Mouse (Mus musculus): ENCODE data around the gene She. TPM values are rescaled to one million over a fixed set of nuclear protein-coding genes. Genes with fewer than 3 reads are reported as not detected.

Gene She
- polyA plus RNA-seq, 1 experiment from 2014 or later: 0.91 TPM

DNA sequence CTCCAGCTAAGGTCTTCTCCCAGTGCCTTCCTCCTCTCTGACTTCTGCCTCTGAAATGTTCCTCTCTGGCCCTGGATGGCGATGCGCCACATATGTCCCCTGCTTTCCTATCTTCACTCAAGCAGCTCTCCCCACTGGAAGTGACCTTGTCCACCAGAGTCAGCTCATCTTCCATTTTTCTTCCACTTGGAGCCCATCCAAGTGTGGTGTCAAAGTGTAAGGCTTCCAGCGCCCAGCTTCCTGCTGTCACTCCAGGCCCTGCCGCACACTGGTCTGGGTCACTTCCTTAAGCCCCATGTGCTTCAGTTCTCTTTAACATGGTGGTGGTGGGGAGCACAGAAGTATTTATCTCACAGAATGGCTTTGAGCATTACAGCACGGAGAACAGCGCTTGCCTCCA is 16.4 kb downstream of the She start:
- no peaks in the 10 kb centered on the region for H3K36me3 ChIP-seq (ENCODE audit: control insufficient read depth, insufficient read depth, low read length)
- 84% methylated on average over 6 of the region's 6 CpGs for WGBS
- H3K27ac ChIP-seq (ENCODE audit: low read depth, low read length): no peak overlapping the region
- no peak overlapping the region for H3K4me2 ChIP-seq (ENCODE audit: low read depth, low read length)
- ATAC-seq (ENCODE audit: low read depth): no peak
- no peaks in the 10 kb centered on the region for H3K9me3 ChIP-seq (ENCODE audit: control insufficient read depth, low read length)
- H3K27me3 ChIP-seq (ENCODE audit: control insufficient read depth, insufficient read depth, low read length): no peaks in the 10 kb centered on the region
- no peaks in the 10 kb centered on the region for H3K4me1 ChIP-seq (ENCODE audit: control insufficient read depth, insufficient read depth, low read length)
- no peak overlapping the region for H3K4me3 ChIP-seq (ENCODE audit: low read depth, low read length)
- no peak overlapping the region for H3K9ac ChIP-seq (replicated peaks; ENCODE audit: low read depth, low read length)

DNA sequence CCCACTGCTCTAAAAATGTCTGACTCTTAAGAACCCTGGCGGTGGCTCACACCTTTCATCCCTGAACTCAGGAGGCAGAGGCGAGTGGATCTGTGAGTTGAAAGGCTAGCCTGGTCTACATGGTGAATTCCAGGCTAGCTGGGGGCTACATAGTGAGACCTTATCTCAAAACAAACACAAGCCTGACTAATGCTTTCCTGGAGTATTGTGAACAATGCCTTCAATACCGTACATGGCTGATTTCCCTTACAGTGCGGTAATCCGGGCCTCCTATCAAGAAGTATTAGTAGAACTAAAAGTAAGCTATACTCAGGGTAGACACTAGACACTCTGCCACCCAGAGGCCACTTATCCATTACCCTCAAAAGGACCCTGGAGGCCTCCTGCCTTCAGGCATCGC is 16.9 kb downstream of the She start:
- Histone ChIP-seq H3K4me3 (ENCODE audit: low read depth, low read length) (no peak overlapping the region), H3K27me3 (ENCODE audit: control insufficient read depth, insufficient read depth, low read length) (no peaks in the 10 kb centered on the region), H3K4me2 (ENCODE audit: low read depth, low read length) (no peak overlapping the region), H3K27ac (ENCODE audit: low read depth, low read length) (no peak overlapping the region), H3K9me3 (ENCODE audit: control insufficient read depth, low read length) (no peaks in the 10 kb centered on the region), H3K4me1 (ENCODE audit: control insufficient read depth, insufficient read depth, low read length) (no peaks in the 10 kb centered on the region), H3K9ac (replicated peaks; ENCODE audit: low read depth, low read length) (no peak overlapping the region), H3K36me3 (ENCODE audit: control insufficient read depth, insufficient read depth, low read length) (no peaks in the 10 kb centered on the region)
- ATAC-seq (ENCODE audit: low read depth): no peak
- WGBS: 93% methylated on average over 6 of the region's 6 CpGs

DNA sequence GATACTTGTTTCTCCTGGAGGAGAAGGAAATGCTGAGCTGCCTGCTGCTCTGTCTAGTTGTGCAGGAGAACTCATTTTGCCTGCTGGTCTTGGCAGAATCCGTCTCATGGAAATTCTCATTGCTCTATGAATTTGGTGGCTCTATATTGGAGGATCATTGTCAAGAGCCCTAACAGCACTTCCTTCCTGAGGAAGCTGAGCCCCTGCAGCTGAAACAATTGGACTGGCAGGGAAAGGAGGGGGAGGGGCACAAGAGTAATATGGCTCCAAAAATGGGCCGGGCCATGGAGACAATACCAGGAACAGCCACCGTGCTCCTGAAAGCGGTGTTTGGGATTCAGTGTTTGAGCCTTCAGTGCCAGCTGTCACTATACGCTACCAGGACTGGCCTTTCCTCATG is 22.6 kb downstream of the She start:
- no peak overlapping the region for H3K4me3 ChIP-seq (ENCODE audit: low read depth, low read length)
- H3K27ac ChIP-seq (ENCODE audit: low read depth, low read length): no peak overlapping the region
- no peaks in the 10 kb centered on the region for H3K9me3 ChIP-seq (ENCODE audit: control insufficient read depth, low read length)
- no peak overlapping the region for H3K9ac ChIP-seq (replicated peaks; ENCODE audit: low read depth, low read length)
- no peaks in the 10 kb centered on the region for H3K36me3 ChIP-seq (ENCODE audit: control insufficient read depth, insufficient read depth, low read length)
- no peak overlapping the region for H3K4me2 ChIP-seq (ENCODE audit: low read depth, low read length)
- ATAC-seq (ENCODE audit: low read depth): no peak
- H3K4me1 ChIP-seq (ENCODE audit: control insufficient read depth, insufficient read depth, low read length): no peaks in the 10 kb centered on the region
- H3K27me3 ChIP-seq (ENCODE audit: control insufficient read depth, insufficient read depth, low read length): no peaks in the 10 kb centered on the region
- 71% methylated on average over 5 of the region's 5 CpGs for WGBS

- H3K9ac ChIP-seq (replicated peaks; ENCODE audit: low read depth, low read length): no peak overlapping the region
- H3K27me3 ChIP-seq (ENCODE audit: control insufficient read depth, insufficient read depth, low read length): no peaks in the 10 kb centered on the region
- 87% methylated on average over 3 of the region's 3 CpGs for WGBS
- no peak overlapping the region for H3K4me2 ChIP-seq (ENCODE audit: low read depth, low read length)
- ATAC-seq (ENCODE audit: low read depth): no peak
- H3K27ac ChIP-seq (ENCODE audit: low read depth, low read length): no peak overlapping the region
- H3K4me1 ChIP-seq (ENCODE audit: control insufficient read depth, insufficient read depth, low read length): 0 out of 2 replicates have a peak, but pooled peaks cover 4% of the 10 kb centered on the region
- no peaks in the 10 kb centered on the region for H3K36me3 ChIP-seq (ENCODE audit: control insufficient read depth, insufficient read depth, low read length)
- H3K4me3 ChIP-seq (ENCODE audit: low read depth, low read length): no peak overlapping the region
- H3K9me3 ChIP-seq (ENCODE audit: control insufficient read depth, low read length): no peaks in the 10 kb centered on the region
These were observed 26.2 kb downstream of the She start for GRCm38 (mm10) chr3:89857353-89857752.

- Histone ChIP-seq H3K4me3 (ENCODE audit: low read depth, low read length) (no peak overlapping the region), H3K9ac (replicated peaks; ENCODE audit: low read depth, low read length) (no peak overlapping the region), H3K27me3 (ENCODE audit: control insufficient read depth, insufficient read depth, low read length) (no peaks in the 10 kb centered on the region), H3K36me3 (ENCODE audit: control insufficient read depth, insufficient read depth, low read length) (no peaks in the 10 kb centered on the region), H3K9me3 (ENCODE audit: control insufficient read depth, low read length) (no peaks in the 10 kb centered on the region), H3K4me2 (ENCODE audit: low read depth, low read length) (no peak overlapping the region), H3K4me1 (ENCODE audit: control insufficient read depth, insufficient read depth, low read length) (0 out of 2 replicates have a peak, but pooled peaks cover 4% of the 10 kb centered on the region), H3K27ac (ENCODE audit: low read depth, low read length) (no peak overlapping the region)
- ATAC-seq (ENCODE audit: low read depth): peak; percentile 54; the same call in 1 of the 2 replicates
- WGBS: 14% methylated on average over 4 of the region's 4 CpGs
These were observed 27.0 kb downstream of the She start for GRCm38 (mm10) chr3:89858123-89858522.

DNA sequence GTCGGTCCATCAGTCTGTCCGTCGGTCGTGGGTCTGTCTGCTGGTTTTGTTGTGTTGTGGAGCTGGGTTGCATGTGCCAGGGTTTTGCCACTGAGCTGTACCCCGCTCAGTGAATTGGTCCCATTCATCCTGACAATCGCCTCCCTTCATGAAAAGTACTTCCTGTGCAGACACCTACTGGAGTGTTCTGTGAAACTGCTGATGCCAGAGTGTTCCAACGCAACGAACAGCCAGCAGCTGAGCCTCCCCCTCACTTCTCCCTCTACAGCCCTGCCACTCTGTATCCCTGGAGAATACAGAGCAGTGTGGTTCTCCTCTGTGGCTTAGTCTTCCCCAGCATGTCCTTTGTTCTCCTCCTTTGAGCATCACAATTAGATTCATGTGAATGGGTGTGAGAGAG is 27.7 kb downstream of the She start:
- Histone ChIP-seq H3K36me3 (ENCODE audit: control insufficient read depth, insufficient read depth, low read length) (no peaks in the 10 kb centered on the region), H3K4me2 (ENCODE audit: low read depth, low read length) (no peak overlapping the region), H3K9me3 (ENCODE audit: control insufficient read depth, low read length) (no peaks in the 10 kb centered on the region), H3K9ac (replicated peaks; ENCODE audit: low read depth, low read length) (no peak overlapping the region), H3K4me3 (ENCODE audit: low read depth, low read length) (no peak overlapping the region), H3K27me3 (ENCODE audit: control insufficient read depth, insufficient read depth, low read length) (no peaks in the 10 kb centered on the region), H3K27ac (ENCODE audit: low read depth, low read length) (no peak overlapping the region), H3K4me1 (ENCODE audit: control insufficient read depth, insufficient read depth, low read length) (0 out of 2 replicates have a peak, but pooled peaks cover 4% of the 10 kb centered on the region)
- no peak for ATAC-seq (ENCODE audit: low read depth)
- WGBS: 70% methylated on average over 8 of the region's 8 CpGs

DNA sequence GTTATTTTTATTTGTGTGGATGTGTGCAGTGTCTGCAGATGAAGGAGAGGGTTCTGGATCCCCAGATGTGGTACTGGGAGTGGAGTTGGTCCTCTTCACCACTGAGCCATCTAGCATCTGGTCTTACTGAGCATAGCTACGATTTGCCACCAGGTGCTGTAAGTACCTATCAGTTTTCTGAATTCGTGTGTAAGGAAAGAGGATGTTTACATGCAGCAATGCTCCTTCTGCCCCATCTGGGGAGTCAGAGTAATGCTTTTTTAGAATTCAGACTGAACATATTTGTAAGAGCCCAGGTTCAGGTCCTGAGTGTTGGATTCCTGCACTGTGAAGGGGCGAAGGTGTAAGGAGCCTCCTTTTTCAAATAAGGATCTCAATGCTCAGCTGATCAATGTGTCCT is 28.8 kb downstream of the She start:
- no peak overlapping the region for H3K4me2 ChIP-seq (ENCODE audit: low read depth, low read length)
- H3K9ac ChIP-seq (replicated peaks; ENCODE audit: low read depth, low read length): no peak overlapping the region
- H3K4me1 ChIP-seq (ENCODE audit: control insufficient read depth, insufficient read depth, low read length): peaks cover 4% of the 10 kb centered on the region; the same call in 1 of the 2 replicates
- no peak overlapping the region for H3K27ac ChIP-seq (ENCODE audit: low read depth, low read length)
- H3K9me3 ChIP-seq (ENCODE audit: control insufficient read depth, low read length): no peaks in the 10 kb centered on the region
- no peaks in the 10 kb centered on the region for H3K27me3 ChIP-seq (ENCODE audit: control insufficient read depth, insufficient read depth, low read length)
- ATAC-seq (ENCODE audit: low read depth): no peak
- no peaks in the 10 kb centered on the region for H3K36me3 ChIP-seq (ENCODE audit: control insufficient read depth, insufficient read depth, low read length)
- no peak overlapping the region for H3K4me3 ChIP-seq (ENCODE audit: low read depth, low read length)
- WGBS: 79% methylated on average over 3 of the region's 3 CpGs

GRCm38 (mm10) chr3:89860343-89860742 is 29.2 kb downstream of the She start:
- H3K4me1 ChIP-seq (ENCODE audit: control insufficient read depth, insufficient read depth, low read length): peaks cover 4% of the 10 kb centered on the region; the same call in 1 of the 2 replicates
- no peak for ATAC-seq (ENCODE audit: low read depth)
- H3K27ac ChIP-seq (ENCODE audit: low read depth, low read length): 0 out of 2 replicates have a peak overlapping the region, but pooled peaks have one; percentile 5
- no peak overlapping the region for H3K4me2 ChIP-seq (ENCODE audit: low read depth, low read length)
- H3K36me3 ChIP-seq (ENCODE audit: control insufficient read depth, insufficient read depth, low read length): no peaks in the 10 kb centered on the region
- 87% methylated on average over 3 of the region's 3 CpGs for WGBS
- H3K9ac ChIP-seq (replicated peaks; ENCODE audit: low read depth, low read length): no peak overlapping the region
- no peak overlapping the region for H3K4me3 ChIP-seq (ENCODE audit: low read depth, low read length)
- no peaks in the 10 kb centered on the region for H3K27me3 ChIP-seq (ENCODE audit: control insufficient read depth, insufficient read depth, low read length)
- H3K9me3 ChIP-seq (ENCODE audit: control insufficient read depth, low read length): no peaks in the 10 kb centered on the region

DNA sequence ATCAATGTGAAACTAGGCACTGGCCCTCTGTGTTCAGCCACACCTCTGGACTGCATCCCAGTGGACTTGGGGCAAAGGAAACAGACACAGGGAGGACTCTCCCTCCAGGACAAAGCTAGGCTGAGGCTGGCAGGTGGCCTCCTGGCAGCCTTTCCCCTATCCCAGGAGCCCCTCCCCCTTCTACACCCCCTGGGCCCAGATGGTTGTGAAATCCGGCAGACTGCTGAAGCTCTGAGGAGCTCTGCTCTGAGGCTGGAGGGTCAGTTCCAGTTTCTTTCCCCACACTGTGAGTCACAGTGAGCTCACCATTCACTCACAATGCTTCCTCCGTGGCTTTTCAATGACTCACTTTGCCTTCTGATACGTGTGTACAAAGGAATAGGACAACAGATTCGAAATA is 29.9 kb downstream of the She start:
- no peaks in the 10 kb centered on the region for H3K36me3 ChIP-seq (ENCODE audit: control insufficient read depth, insufficient read depth, low read length)
- ATAC-seq (ENCODE audit: low read depth): peak; percentile 73; the same call in 1 of the 2 replicates
- no peaks in the 10 kb centered on the region for H3K9me3 ChIP-seq (ENCODE audit: control insufficient read depth, low read length)
- H3K27me3 ChIP-seq (ENCODE audit: control insufficient read depth, insufficient read depth, low read length): no peaks in the 10 kb centered on the region
- no peak overlapping the region for H3K4me3 ChIP-seq (ENCODE audit: low read depth, low read length)
- no peak overlapping the region for H3K9ac ChIP-seq (replicated peaks; ENCODE audit: low read depth, low read length)
- H3K4me2 ChIP-seq (ENCODE audit: low read depth, low read length): no peak overlapping the region
- 22% methylated on average over 4 of the region's 4 CpGs for WGBS
- 0 out of 2 replicates have a peak overlapping the region, but pooled peaks have one; percentile 28 for H3K27ac ChIP-seq (ENCODE audit: low read depth, low read length)
- H3K4me1 ChIP-seq (ENCODE audit: control insufficient read depth, insufficient read depth, low read length): peaks cover 4% of the 10 kb centered on the region; the same call in 1 of the 2 replicates
